Mouse (Mus musculus) embryonic facial prominence, embryonic 14.5 days (tissue): Measurements from ENCODE around the gene Scyl1. TPM values are rescaled to one million over a fixed set of nuclear protein-coding genes. Genes with fewer than 3 reads are reported as not detected.

ENCODE experiments used
- ATAC-seq: fragments of 200-750 bp; cut with Nextera tagmentation; 2 replicates; pipeline ENCODE4 v1.8.0; 2017; ENCODE audit warnings: low read depth, moderate number of reproducible peaks, moderate TSS enrichment
- DNase-seq: peaks from one replicate; pipeline ENCODE4 v3.0.0-alpha.2; 2015; ENCODE audit warnings: low spot score
- H3K27ac ChIP-seq: fragments of 300-500 bp; sonication (generic); replicated peaks from 2 replicates; pipeline ENCODE4 v1.5.1; 2014; ENCODE audit warnings: low read depth, mild to moderate bottlenecking, low read length, moderate library complexity
- H3K27me3 ChIP-seq: fragments of 300-500 bp; sonication (generic); replicated peaks from 2 replicates; pipeline ENCODE4 v1.6.1; 2014; ENCODE audit warnings: low read length; ENCODE audit not compliant: control insufficient read depth, insufficient read depth
- H3K36me3 ChIP-seq: fragments of 300-500 bp; sonication (generic); 2 replicates; pipeline ENCODE4 v1.6.1; 2014; ENCODE audit warnings: low read length, mixed read lengths; ENCODE audit not compliant: control insufficient read depth, insufficient read depth
- H3K4me1 ChIP-seq: fragments of 300-500 bp; sonication (generic); 2 replicates; pipeline ENCODE4 v1.6.1; 2014; ENCODE audit warnings: antibody characterized with exemption, low read length; ENCODE audit not compliant: control insufficient read depth, insufficient read depth
- H3K4me2 ChIP-seq: fragments of 300-500 bp; sonication (generic); 2 replicates; pipeline ENCODE4 v1.6.1; 2014; ENCODE audit warnings: low read depth, mild to moderate bottlenecking, low read length, moderate library complexity, mixed read lengths
- H3K4me3 ChIP-seq: fragments of 300-500 bp; sonication (generic); 2 replicates; pipeline ENCODE4 v1.5.1; 2014; ENCODE audit warnings: low read depth, mild to moderate bottlenecking, low read length
- H3K9ac ChIP-seq: fragments of 300-500 bp; sonication (generic); 2 replicates; pipeline ENCODE4 v1.6.1; 2014; ENCODE audit warnings: low read depth, mild to moderate bottlenecking, low read length, moderate library complexity, mixed read lengths
- H3K9me3 ChIP-seq: fragments of 300-500 bp; sonication (generic); 2 replicates; pipeline ENCODE4 v1.6.1; 2016; ENCODE audit warnings: low read length; ENCODE audit not compliant: control insufficient read depth
- WGBS: fragments of 180-500 bp; shearing (Covaris S2); extraction: QIAGEN DNeasy Blood & Tissue Kit; methylation state at CpG from one replicate; pipeline ENCODE4 v1.1.7; 2014; 5-methylcytosine and 5-hydroxymethylcytosine counted together
- polyA plus RNA-seq: library from polyadenylated mRNA; unstranded; fragments of >200 nt; fragmentation: Nextera tagmentation; extraction: Ambion mirVana; gene quantifications from 2 replicates; pipeline ENCODE4 v1.2.1, GENCODE M21; 2014

Scyl1 gene
- polyA plus RNA-seq, 1 experiment from 2014 or later: 79.8 TPM

DNA sequence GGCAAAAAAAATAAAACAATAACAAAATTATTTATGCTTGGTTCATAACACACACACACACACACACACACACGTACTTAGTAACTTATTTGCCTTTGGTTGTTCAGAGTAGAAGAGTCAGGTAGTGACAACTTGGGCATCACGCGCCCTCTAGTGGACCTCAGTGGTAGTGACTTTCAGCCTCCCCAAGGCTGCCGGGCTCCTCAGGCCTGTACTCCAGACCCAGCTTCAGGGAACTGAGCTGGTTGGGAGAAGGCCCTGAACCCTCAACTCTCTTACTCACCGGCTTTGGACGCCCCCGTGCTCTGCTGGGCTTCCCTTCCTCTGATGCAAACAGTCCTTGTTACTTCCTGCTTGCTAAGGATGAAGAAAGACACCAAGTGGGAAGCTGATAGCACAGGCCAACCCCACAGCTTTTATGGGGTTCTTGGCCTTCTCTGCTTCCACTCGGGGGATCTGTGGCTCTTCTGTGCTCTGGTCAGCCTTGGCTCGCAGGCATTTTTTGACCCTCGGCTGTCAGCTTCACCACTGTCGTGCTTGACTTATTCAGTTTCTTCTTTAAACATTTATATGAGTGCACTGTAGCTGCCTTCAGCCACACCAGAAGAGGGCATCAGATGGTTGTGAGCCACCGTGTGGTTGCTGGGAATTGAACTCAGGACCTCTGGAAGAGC, 15.4 kb upstream of the Scyl1 start:
- Histone ChIP-seq H3K27me3 (no peaks in the 10 kb centered on the region), H3K9ac (no peak overlapping the region), H3K4me2 (no peak overlapping the region), H3K4me1 (0 out of 2 replicates have a peak, but pooled peaks cover 4% of the 10 kb centered on the region), H3K9me3 (no peaks in the 10 kb centered on the region), H3K4me3 (no peak overlapping the region), H3K36me3 (no peaks in the 10 kb centered on the region), H3K27ac (0 out of 2 replicates have a peak overlapping the region, but pooled peaks have one; percentile 5)
- WGBS: 8% methylated on average over 12 of the region's 12 CpGs
- DNase-seq: peak; percentile 85
- peak; percentile 89 for ATAC-seq

DNA sequence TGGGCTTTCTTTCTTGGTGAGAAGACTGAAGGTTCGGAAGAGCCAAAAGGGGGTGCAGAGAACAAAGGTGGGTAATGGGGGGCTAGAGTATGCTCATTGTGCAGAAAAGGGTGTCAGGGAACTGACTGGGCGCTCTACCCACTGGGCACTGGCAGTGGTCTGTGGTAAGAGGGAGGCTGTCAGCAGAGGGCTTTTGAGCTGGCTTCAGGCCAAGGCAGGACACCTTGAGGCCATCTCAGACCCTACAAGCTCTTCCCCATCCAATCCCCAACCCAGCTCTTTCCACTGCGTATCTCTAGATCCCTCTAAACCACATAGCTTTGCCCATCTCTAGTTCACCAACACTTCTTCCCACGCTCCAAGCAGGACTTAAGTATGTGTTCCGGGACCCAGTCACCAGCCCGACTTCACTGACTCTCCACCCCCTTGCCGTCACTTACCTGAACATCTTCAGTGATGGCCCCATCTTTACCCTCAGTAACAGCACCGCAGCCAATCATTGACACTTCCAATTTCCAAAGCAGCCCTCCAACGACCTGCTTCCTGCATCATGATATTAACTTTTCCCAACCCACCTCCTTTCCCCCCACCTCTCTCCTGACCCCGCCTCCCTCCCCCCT, 13.8 kb upstream of the Scyl1 start:
- 56% methylated on average over 10 of the region's 10 CpGs for WGBS
- DNase-seq (no peak), ATAC-seq (no peak)
- 0 out of 2 replicates have a peak, but pooled peaks cover 4% of the 10 kb centered on the region for H3K4me1 ChIP-seq
- H3K27ac ChIP-seq: no peak overlapping the region
- no peaks in the 10 kb centered on the region for H3K27me3 ChIP-seq
- no peaks in the 10 kb centered on the region for H3K36me3 ChIP-seq
- H3K4me2 ChIP-seq: no peak overlapping the region
- no peaks in the 10 kb centered on the region for H3K9me3 ChIP-seq
- H3K9ac ChIP-seq: no peak overlapping the region
- no peak overlapping the region for H3K4me3 ChIP-seq

DNA sequence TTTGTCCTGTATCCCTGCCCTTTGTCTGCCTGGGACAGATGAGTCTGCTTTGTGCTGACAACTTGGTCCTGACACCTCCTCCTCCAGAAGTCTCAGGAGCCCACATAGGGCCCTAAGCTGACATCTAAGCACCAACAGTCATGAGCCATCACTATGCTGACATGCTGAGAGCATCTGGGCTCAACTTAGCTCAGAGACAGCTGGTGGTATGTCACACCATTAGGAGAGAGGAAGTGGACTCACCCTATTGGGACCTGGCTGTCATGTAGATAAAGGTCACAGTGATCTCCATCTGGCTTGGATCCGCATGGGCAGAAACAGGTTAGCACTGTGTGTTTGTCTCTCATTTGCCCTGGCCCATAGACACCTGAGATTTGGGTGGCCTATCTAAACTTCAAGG, 10.9 kb upstream of the Scyl1 start:
- WGBS: 100% methylated on average over 1 of the region's 1 CpGs
- no peaks in the 10 kb centered on the region for H3K9me3 ChIP-seq
- no peak overlapping the region for H3K4me2 ChIP-seq
- H3K4me1 ChIP-seq: 0 out of 2 replicates have a peak, but pooled peaks cover under 1% of the 10 kb centered on the region
- DNase-seq (no peak), ATAC-seq (no peak)
- no peaks in the 10 kb centered on the region for H3K36me3 ChIP-seq
- H3K27ac ChIP-seq: no peak overlapping the region
- H3K27me3 ChIP-seq: no peaks in the 10 kb centered on the region
- H3K9ac ChIP-seq: no peak overlapping the region
- no peak overlapping the region for H3K4me3 ChIP-seq

DNA sequence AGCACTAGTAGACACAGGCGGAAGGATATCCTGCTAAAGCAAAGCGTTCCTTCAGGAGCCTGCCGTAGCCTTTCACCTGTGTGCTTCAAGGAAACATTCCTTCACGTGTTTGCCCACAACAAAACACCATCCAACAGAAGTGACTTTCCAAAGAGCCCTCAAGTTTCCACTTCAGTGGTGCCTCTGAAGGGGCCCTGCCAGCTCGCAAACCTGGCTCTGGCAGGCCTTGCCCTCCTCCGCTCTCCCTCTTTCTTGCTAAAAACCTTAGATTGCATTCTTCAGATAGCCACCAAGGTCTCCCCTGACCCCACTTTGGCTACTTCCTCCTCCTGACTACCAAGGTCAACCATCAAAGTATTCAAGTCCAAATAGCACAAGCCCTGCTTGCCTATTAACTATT, 10.3 kb upstream of the Scyl1 start:
- Histone ChIP-seq H3K27ac (no peak overlapping the region), H3K4me2 (no peak overlapping the region), H3K4me1 (no peaks in the 10 kb centered on the region), H3K9ac (no peak overlapping the region), H3K9me3 (no peaks in the 10 kb centered on the region), H3K36me3 (no peaks in the 10 kb centered on the region), H3K27me3 (no peaks in the 10 kb centered on the region), H3K4me3 (no peak overlapping the region)
- ATAC-seq (no peak), DNase-seq (no peak)
- WGBS: 86% methylated on average over 6 of the region's 6 CpGs

DNA sequence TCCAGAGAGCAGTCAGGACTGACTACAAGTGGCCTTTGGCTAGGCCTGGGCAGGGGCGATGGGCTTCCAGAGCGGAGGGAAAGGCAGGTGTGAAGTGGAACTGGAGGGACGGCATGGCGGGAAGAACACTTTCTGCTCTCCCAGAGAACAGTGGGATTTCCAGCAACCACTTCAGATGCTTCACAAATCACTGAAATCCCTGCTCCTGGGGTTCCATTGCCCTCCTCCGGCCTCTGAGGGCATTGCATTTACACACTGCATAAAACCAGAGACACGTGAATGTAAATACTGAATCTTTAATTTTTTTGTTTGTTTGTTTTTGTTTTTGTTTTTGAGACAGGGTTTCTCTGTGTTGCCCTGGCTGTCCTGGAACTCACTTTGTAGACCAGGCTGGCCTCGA, 9.0 kb upstream of the Scyl1 start:
- no peaks in the 10 kb centered on the region for H3K9me3 ChIP-seq
- no peak overlapping the region for H3K4me2 ChIP-seq
- no peaks in the 10 kb centered on the region for H3K27me3 ChIP-seq
- no peaks in the 10 kb centered on the region for H3K36me3 ChIP-seq
- no peak overlapping the region for H3K9ac ChIP-seq
- no peaks in the 10 kb centered on the region for H3K4me1 ChIP-seq
- no peak for ATAC-seq
- DNase-seq: no peak
- no peak overlapping the region for H3K4me3 ChIP-seq
- 62% methylated on average over 7 of the region's 7 CpGs for WGBS
- no peak overlapping the region for H3K27ac ChIP-seq

DNA sequence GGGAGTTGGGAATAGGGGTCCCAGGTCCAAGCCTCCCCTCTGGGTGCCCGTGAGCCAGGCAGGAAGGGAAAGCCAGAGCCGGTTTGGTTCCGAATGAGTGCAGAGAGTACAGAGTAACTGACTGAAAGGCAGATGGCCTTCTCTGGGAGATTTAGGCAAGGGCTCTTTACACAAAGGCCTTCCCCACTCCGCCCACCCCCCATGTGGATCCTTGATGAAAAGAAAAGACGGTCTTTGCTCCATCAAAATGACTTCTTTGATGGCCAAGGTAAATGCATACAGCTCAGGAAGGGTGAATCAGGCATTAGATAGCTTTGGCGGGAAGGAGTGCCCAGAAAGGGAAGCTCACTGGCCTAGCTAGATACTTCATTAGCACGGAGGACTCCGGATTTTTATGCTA, 7.1 kb upstream of the Scyl1 start:
- H3K9ac ChIP-seq: no peak overlapping the region

DNA sequence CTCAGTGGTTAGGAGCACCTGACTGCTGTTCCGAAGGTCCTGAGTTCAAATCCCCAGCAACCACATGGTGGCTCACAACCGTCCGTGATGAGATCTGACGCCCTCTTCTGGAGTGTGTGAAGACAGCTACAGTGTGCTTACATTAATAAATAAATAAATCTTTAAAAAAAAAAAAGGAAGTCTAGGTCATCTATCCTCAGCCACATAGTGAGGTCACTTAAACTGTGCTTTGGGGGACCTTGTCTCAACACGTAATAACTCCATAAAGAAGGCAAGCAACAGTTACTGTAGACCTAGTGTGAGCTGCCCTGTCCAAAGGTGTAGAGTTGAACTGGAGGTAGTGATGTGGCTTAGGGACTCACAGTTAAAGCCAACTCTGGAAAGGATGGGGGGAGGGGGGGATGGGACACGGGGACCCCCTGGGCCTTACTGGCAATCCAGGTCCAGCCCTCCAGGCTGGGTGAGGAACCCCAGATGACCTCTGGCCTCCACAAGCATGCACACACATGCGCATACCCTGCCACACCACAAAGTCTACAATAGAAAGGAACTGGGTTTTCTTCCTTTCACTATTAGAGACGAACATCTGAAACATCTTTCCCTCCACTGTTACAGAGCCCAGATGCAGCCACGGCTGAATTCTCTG, 6.3 kb upstream of the Scyl1 start:
- ATAC-seq (no peak), DNase-seq (no peak)
- H3K4me1 ChIP-seq: no peaks in the 10 kb centered on the region
- H3K4me2 ChIP-seq: no peak overlapping the region
- H3K9me3 ChIP-seq: no peaks in the 10 kb centered on the region
- no peak overlapping the region for H3K4me3 ChIP-seq
- H3K9ac ChIP-seq: no peak overlapping the region
- no peaks in the 10 kb centered on the region for H3K36me3 ChIP-seq
- no peak overlapping the region for H3K27ac ChIP-seq
- H3K27me3 ChIP-seq: no peaks in the 10 kb centered on the region
- 69% methylated on average over 9 of the region's 9 CpGs for WGBS

More for the DNA sequence above, 7.1 kb upstream of the Scyl1 start:
- DNase-seq (no peak), ATAC-seq (no peak)
- no peaks in the 10 kb centered on the region for H3K36me3 ChIP-seq
- H3K27me3 ChIP-seq: no peaks in the 10 kb centered on the region
- H3K9me3 ChIP-seq: no peaks in the 10 kb centered on the region
- H3K4me1 ChIP-seq: no peaks in the 10 kb centered on the region
- no peak overlapping the region for H3K4me2 ChIP-seq
- WGBS: 51% methylated on average over 8 of the region's 8 CpGs
- no peak overlapping the region for H3K27ac ChIP-seq
- no peak overlapping the region for H3K4me3 ChIP-seq

DNA sequence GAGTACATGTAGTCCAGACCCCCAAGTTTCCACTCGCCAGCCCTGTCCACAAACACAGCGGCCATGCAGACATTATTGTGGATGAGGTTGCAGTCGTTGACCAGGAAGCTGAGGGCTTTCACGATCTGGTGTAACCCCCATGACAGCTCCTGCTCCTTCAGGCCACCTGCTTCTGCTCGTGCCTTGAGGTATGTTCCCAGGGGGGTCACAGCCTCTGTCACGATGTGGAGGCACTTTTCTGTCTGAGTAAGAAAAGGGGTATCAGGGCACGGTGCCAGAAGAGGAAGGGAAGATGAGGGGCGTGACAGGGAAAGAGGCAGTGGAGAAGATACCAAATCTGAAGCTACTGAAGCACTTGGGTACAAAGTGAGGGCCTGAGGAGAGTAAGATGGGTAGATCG, 908 bp downstream of the Scyl1 start:
- DNase-seq (no peak), ATAC-seq (no peak)
- Histone ChIP-seq H3K27ac (peak overlapping the region; percentile 81), H3K9me3 (no peaks in the 10 kb centered on the region), H3K4me2 (peak overlapping the region; percentile 81), H3K4me1 (peaks cover 9% of the 10 kb centered on the region), H3K27me3 (0 out of 2 replicates have a peak, but pooled peaks cover 2% of the 10 kb centered on the region), H3K36me3 (peaks cover 47% of the 10 kb centered on the region), H3K4me3 (peak overlapping the region; percentile 82), H3K9ac (peak overlapping the region; percentile 94)
- WGBS: 36% methylated on average over 9 of the region's 9 CpGs
